Mouse (Mus musculus): Measurements from ENCODE around the gene Tnpo1.

- no peak for TF ChIP-seq CTCF (IDR thresholded peaks at IDR 0.05; ENCODE audit: low read depth)
- no peak for TF ChIP-seq EP300 (optimal IDR thresholded peaks at IDR 0.05)
Measured at GRCm38 (mm10) chr13:98889211-98889610, 37.0 kb downstream of the Tnpo1 start.

Data from stomach, postnatal 0 days (tissue).